Mouse (Mus musculus) kidney, adult 11 months (tissue): ENCODE results near the gene Nedd4.

Experiments
- DNase-seq: peaks from one replicate; pipeline ENCODE4 v3.0.0; 2022

Nedd4 gene

DNA sequence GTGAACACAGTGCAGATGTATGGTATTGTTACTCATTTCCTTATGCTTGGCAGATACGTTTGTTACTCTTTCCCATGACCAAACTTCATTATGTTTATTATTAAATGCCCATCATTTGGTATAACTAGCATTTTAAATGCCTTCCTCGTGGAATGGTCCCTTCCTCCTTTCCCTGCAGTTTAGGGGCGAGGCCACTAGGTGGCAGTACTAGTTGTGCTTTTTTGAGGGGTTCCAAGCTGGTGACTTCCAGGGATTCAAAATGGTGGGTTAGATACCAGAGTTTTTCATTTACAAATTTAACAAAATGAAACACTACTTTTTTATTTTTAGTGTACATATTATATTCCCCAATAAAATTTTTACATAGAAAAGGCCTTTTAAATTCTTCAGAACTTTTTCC is 71.8 kb downstream of the Nedd4 start:
- no peak for DNase-seq

DNA sequence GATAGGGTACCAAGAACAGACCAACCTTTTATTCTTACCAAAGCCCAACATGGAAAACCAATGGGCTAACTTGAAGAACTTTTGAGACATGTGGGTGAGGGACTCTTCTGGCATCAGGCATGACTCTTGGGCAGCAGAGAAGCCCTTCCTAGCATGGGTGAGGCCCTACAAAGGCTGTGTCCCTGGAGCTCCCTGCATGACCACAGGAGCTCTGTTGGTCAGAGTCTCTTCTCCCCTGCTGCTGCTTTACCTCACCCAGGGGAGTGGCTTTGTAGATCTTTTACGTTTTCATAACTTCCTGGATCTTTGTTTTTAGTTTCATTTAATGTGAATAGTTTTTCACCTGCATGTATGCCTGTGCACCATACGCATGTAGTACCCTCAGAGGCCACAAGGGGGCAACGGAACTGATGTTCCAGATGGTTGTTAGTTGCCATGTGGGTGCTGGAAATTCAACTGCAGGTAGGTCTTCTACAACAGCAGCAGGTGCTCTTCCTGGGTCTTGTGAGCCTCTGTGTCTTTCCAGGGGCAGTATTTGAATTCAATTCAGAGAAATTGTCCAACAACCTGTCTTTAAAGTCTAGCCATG is 73.8 kb downstream of the Nedd4 start:
- DNase-seq: peak; percentile 15

DNA sequence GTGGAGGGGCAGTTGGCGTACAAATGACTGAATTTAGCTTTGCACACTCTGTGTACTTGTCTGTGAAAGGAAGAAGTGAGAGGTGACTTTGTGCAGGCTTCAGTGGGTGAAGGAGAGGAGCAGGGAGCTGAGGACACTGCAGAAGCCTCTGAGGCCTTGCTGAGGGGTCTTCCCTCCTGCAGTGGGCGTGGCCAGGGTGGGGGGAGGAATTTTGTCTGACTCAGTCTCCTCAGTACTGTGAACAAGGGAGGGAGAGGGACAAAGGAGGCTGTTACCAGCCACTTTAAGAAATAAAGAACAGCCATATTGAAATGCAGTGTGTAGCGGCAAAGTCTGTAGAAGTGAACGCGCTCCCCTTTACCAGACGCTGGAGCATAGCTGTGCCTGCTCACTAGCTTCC is 79.1 kb downstream of the Nedd4 start:
- no peak for DNase-seq

GRCm38 (mm10) chr9:72746278-72746677 is 84.1 kb downstream of the Nedd4 start:
- no peak for DNase-seq

- DNase-seq: no peak
Observed at GRCm38 (mm10) chr9:72750272-72750671, 88.1 kb downstream of the Nedd4 start.

DNA sequence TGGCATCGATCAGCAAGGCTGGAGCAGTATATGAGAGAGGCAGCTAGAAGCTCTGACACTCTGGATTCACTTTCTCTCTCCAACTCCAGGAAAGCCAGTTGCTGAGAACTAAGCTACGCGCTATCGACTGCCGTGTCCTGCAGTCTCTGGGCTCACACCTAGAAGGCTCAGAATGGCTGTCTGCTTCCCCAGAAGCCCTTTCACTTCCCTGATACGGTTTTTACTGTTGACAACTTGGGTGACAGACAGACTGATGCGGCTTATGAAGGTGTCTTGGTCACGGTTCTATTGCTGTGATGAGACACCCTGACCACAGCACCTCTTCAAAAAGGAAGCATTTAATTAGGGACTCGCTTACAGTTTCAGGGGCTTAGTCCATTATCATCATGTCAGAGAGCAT is 90.5 kb downstream of the Nedd4 start:
- no peak for DNase-seq

DNA sequence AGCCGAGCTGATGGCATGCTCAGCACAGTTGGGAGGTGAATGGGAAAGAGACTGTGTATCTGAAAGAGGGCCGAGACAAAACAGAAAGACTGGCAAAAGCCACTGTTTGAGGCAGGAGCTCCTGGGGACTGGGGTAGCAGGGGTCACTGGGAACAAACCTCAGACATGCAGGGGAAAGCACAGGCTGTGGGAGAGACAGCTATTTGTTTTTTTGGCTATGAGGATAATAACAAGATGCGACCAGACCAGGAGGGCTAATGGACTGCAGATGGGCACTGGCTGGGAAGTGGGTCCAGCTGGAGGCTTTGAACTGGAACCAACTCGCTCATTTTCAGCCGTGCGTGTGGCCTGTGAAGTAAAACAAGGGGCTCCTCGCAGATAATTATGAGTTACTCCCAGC is 91.6 kb downstream of the Nedd4 start:
- DNase-seq: no peak

- DNase-seq: no peak
Observed at GRCm38 (mm10) chr9:72757143-72757542, 95.0 kb downstream of the Nedd4 start.

DNA sequence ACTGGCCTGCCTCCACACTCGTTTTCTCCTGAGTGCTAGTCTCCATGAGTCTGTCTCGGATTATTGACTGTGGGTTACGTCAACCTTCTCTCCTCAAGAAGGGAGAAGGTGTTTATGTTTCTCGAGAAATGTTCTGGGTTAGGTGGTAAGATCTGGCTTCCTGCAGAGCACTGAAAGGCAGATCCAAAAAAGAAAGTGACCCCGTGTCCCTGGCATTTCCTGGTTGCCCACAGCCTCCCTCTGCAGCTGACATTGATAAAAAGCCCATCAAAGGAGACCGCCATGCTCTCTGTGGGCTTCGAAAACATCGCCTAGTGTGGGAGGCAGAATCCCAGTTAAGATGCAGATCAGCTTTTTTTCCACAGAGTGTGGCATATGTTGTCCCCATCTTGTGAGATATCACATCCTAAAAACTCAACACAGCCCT is 96.6 kb downstream of the Nedd4 start:
- no peak for DNase-seq

- DNase-seq: peak; percentile 8
Observed at GRCm38 (mm10) chr9:72763050-72763718, 101.0 kb downstream of the Nedd4 start.

DNA sequence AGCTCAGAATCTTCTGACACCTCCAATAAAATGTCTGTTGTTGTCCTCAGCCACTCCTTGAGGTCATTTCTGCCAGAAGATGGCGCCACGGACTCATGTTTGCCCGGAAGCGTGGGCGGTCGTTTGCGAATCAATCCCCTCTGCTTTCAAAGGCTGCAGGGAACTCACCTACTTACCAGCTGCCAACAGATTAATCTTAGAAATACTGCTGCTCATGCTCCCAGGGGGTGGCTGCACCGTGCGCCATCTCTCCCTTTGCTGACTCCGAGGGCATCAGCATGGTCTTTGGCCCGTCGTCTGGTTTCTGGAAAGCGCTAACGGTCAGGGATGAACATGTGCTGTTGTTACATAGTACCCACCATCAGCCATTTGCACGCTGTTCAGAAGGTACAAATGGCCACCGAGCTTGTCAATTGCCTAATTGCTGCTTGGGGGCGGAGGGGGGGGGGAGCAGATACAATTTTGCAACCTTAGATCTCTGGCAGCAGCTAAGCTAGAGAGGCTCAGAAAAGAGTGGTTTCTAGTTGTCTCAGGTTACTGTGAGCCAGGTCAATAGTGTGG is 104.7 kb downstream of the Nedd4 start:
- DNase-seq: peak; percentile 65

GRCm38 (mm10) chr9:72775022-72775421 is 112.9 kb downstream of the Nedd4 start:
- no peak for DNase-seq

DNA sequence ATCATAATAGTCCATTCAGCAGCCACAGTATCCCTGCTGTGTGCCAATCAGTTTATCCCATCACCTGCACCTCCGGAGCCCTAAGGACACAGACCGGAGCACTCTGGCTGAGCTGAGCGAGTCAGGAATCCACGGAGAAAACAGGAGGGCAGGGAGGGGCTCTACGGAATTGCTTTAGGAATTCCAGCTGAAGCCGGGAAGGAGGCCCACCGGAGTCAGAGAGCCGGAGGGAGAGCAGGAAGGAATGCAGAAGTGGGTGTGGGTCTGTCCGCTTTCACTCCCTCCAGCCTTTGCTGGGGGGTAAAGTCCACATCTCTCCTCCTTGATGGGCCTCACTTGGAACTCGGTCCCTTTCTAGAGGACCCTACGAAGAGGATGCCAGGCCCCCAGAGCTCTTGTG is 116.9 kb downstream of the Nedd4 start:
- no peak for DNase-seq

- no peak for DNase-seq
Observed at GRCm38 (mm10) chr9:72779733-72780132, 117.6 kb downstream of the Nedd4 start.

GRCm38 (mm10) chr9:72780694-72781093 is 118.5 kb downstream of the Nedd4 start:
- DNase-seq: no peak

DNA sequence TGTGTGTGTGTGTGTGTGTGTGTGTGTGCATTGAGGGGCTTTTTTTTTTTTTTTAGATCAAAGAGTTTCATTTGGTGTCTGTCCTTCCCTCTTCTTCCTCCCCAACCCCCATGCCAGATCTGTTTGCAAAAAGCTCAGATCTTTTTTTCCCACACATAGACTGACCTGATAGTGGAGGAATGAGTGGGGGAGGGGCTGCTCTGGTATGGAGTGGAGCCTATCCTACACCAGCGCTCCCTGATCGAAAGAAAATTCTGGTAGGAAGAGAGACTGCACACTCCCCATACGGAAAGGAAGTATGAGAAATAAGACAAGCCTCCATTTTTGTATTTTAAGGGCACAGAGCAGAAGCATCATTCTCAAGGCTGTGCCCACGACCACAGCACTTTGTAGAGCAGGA is 119.3 kb downstream of the Nedd4 start:
- DNase-seq: no peak

- DNase-seq: no peak
Observed at GRCm38 (mm10) chr9:72782121-72782520, 120.0 kb downstream of the Nedd4 start.

DNA sequence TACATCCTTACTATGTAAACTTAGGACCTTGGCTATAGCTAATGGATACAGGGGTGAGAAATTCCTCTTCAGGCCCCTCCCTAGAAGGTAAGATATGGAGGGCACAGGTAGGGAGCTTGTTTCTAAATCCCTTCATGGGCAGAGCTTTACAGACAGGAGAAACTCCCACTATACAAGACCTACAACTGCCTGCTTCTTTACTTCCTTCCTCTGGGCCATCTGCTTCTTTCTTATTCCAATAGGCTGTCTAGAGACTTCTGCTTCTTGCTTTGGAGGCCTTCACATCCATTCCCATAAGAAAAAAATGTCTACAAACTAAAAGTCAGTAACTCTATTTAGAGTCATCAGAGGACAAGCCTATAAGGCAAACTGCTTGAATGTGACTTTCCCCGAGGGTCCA is 125.6 kb downstream of the Nedd4 start:
- DNase-seq: no peak

DNA sequence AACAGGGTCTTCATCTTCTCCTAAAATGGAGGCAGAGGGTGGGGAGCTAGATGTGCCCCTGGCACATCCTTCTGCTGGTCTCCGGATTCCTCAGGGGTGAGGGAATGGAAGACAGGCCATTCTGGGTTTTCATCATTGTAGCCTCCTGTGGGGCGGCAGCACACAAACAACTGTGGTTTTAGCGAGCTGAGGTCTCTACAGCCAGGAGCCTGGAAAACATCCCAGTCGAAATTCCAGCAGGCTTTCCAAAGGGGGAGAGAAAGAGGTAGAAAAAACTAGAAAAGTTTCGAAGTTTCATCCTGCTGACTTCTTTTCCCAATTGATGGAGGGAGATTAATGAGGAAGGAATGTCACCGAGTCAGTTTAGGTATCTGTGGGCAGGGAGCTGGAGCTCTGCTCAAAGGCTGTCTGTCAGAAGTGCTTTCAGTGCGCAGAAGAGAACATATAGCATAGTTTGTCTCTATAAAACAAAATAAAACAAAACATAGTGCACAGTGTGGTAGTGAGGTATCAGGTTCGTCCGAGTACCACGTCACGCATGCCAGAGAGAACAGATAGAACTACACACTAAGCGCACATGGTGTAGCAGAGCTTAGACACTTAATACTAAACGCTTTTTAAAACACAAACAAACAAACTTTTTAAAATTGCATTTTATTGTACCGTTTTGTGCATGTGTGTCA is 128.5 kb downstream of the Nedd4 start:
- DNase-seq: no peak

DNA sequence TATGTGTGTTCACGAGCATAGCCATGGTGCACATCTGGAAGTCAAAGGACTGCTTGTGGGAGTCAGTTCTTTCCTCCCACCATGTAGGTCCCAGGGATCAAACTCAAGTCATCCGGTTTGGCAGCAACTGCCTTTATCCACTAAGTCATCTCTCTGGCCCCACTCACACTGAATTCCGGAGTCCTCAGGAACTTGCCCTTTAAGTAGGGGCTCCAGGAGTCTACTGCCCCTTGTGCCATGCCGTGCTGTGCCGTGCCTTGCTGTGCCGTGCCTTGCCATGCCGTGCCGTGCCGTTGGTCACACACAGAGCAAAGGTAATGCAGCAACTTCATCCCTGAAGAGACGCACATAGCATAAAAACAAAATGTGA is 129.1 kb downstream of the Nedd4 start:
- peak; percentile 10 for DNase-seq

- peak; percentile 14 for DNase-seq
Observed at GRCm38 (mm10) chr9:72791681-72792080, 129.5 kb downstream of the Nedd4 start.

DNA sequence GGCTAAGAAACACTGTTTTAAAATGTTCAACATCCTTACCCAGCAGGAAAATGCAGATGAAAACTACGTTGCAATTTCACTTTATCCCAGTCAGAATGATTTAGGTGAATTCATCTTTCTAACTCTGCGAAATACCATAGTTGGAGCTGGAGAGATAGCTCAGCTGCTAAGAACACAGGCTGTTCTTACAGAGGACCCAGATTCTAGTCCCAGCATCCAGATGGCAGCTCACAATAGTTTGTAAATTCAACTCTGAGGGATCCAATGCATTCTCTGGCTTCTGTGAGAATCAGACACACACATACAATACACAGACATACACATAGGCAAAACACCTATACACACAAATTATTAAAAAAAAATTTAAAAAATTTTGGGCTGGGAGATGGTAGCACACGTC is 133.1 kb downstream of the Nedd4 start:
- no peak for DNase-seq

DNA sequence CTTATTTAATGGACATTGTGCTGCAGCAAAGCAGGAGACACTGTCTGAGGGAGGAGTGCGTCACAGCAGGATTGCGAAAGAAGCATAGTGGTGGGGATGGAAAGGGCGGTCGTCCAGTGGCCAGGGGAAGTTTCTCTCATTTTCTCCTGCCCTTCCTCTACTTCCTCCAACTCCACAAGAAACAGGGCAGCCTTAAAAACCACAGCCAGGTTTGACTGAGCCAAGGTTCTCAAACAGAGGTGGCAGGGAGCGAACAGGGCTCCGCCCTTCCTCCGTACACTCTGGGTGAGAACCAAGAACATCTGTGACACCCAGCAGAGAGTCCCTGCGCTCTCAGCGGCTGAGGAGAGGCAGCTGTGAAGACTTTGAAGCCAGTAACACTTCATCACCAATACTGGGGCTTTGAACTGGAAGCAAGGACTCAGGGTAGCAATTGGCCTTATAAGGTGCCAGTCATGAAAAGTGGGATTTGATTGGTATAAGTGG is 135.0 kb downstream of the Nedd4 start:
- no peak for DNase-seq
